In genomic region chr17:34626062-34626772, GRCm38 (mm10) we compare ENCODE assay signal across 8 mouse cellular contexts. TPM values are rescaled to one million over a fixed set of nuclear protein-coding genes. Genes with fewer than 3 reads are reported as not detected.
A peak's percentile ranks its signal among the peaks of the same experiment; 100 is the strongest.
DNase-seq lines count a peak whose midpoint lies in the region; ATAC-seq and TF ChIP-seq lines count a peak whose summit lies in the region.

No protein-coding gene starts in this region.

- H3K4me3 ChIP-seq in liver, adult 2 months (ENCODE audit: insufficient read depth, low read depth, low read length), result no peak overlapping the region; the same call in 1 of the 2 replicates
- H3K4me3 ChIP-seq in embryonic fibroblast, embryonic 13.5 days (ENCODE audit: insufficient read depth, low read length), result peak overlapping the region; percentile 93
- H3K4me3 ChIP-seq in intestine, postnatal 0 days (ENCODE audit: low read depth, low read length), result peak overlapping the region; percentile 66
- H3K4me3 ChIP-seq in neural tube, embryonic 12.5 days, result peak overlapping the region; percentile 60

- no peak overlapping the region for H3K27ac ChIP-seq in liver, adult 2 months (replicated peaks; ENCODE audit: insufficient read depth, low read depth, low read length)
- no peak overlapping the region for H3K27ac ChIP-seq in embryonic fibroblast, embryonic 13.5 days (ENCODE audit: insufficient read depth, low read length)
- peak overlapping the region; percentile 87 for H3K27ac ChIP-seq in intestine, postnatal 0 days (ENCODE audit: low read depth, low read length)
- H3K27ac ChIP-seq in neural tube, embryonic 12.5 days, result no peak overlapping the region

- H3K27me3 ChIP-seq in liver, adult 2 months (ENCODE audit: control insufficient read depth, insufficient read depth, low read length), result no peaks in the 10 kb centered on the region
- peaks cover 11% of the 10 kb centered on the region for H3K27me3 ChIP-seq in intestine, postnatal 0 days (replicated peaks; ENCODE audit: control insufficient read depth, insufficient read depth, low read length)
- H3K27me3 ChIP-seq in neural tube, embryonic 12.5 days (replicated peaks), result peaks cover 21% of the 10 kb centered on the region

- 0 out of 2 replicates have a peak, but pooled peaks cover 5% of the 10 kb centered on the region for H3K4me1 ChIP-seq in liver, adult 2 months (ENCODE audit: control insufficient read depth, insufficient read depth, low read length)
- peaks cover 9% of the 10 kb centered on the region; the same call in 1 of the 2 replicates for H3K4me1 ChIP-seq in embryonic fibroblast, embryonic 13.5 days (ENCODE audit: control insufficient read depth, insufficient read depth, low read length)
- peaks cover 5% of the 10 kb centered on the region for H3K4me1 ChIP-seq in intestine, postnatal 0 days (replicated peaks; ENCODE audit: control insufficient read depth, insufficient read depth, low read length)
- H3K4me1 ChIP-seq in neural tube, embryonic 12.5 days, result peaks cover 44% of the 10 kb centered on the region

- no peak for TF ChIP-seq CTCF in liver, adult 2 months (IDR thresholded peaks at IDR 0.05; ENCODE audit: low read depth, low read length)
- TF ChIP-seq CTCF in embryonic fibroblast, embryonic 13.5 days (IDR thresholded peaks at IDR 0.05; ENCODE audit: borderline replicate concordance, insufficient read depth, low read length), result no peak
- TF ChIP-seq CTCF in intestine, postnatal 0 days (IDR thresholded peaks at IDR 0.05; ENCODE audit: low read depth), result no peak

- peak overlapping the region; percentile 95 for H3K4me2 ChIP-seq in intestine, postnatal 0 days (replicated peaks; ENCODE audit: low read depth)
- H3K4me2 ChIP-seq in neural tube, embryonic 12.5 days (replicated peaks), result peak overlapping the region; percentile 86

- H3K9me3 ChIP-seq in intestine, postnatal 0 days (ENCODE audit: control insufficient read depth), result no peaks in the 10 kb centered on the region
- H3K9me3 ChIP-seq in neural tube, embryonic 12.5 days, result no peaks in the 10 kb centered on the region

- H3K9ac ChIP-seq in liver, adult 2 months (ENCODE audit: low read depth, low read length), result peak overlapping the region; percentile 71; the same call in 1 of the 2 replicates
- peak overlapping the region; percentile 65 for H3K9ac ChIP-seq in intestine, postnatal 0 days (ENCODE audit: low read depth, low read length)
- H3K9ac ChIP-seq in neural tube, embryonic 12.5 days, result peak overlapping the region; percentile 60

- H3K79me2 ChIP-seq in liver, adult 2 months (ENCODE audit: control insufficient read depth, insufficient read depth, low read length), result no peaks in the 10 kb centered on the region

- ATAC-seq in intestine, postnatal 0 days, result no peak
- ATAC-seq in neural tube, embryonic 12.5 days (ENCODE audit: low FRiP score, low read depth), result no peak

- no peak for TF ChIP-seq POLR2A in liver, adult 2 months (IDR thresholded peaks at IDR 0.05; ENCODE audit: extremely low read depth, insufficient read depth, low read length)
- TF ChIP-seq POLR2A in embryonic fibroblast, embryonic 13.5 days (IDR thresholded peaks at IDR 0.05; ENCODE audit: low read depth, low read length), result no peak

- DNase-seq in liver, adult 2 months (ENCODE audit: extremely low read depth, low read depth, low spot score), result no peak
- no peak for DNase-seq in liver
- DNase-seq in retina, postnatal 1 day, result no peak
- DNase-seq in spleen, postnatal 14 days (ENCODE audit: low spot score in 2 of 2), result no peak
- DNase-seq in c-Kit-positive CD71-positive TER-119-positive erythroid progenitor cells, embryonic 14.5 days (ENCODE audit: low spot score), result no peak

- 57% methylated on average over 16 of the region's 16 CpGs for WGBS in liver, adult 2 months
- 52% methylated on average over 16 of the region's 16 CpGs for WGBS in intestine, postnatal 0 days
- 55% methylated on average over 16 of the region's 16 CpGs for WGBS in neural tube, embryonic 12.5 days

- H3K36me3 ChIP-seq in liver, adult 2 months (ENCODE audit: control insufficient read depth, insufficient read depth, low read length), result peaks cover 11% of the 10 kb centered on the region
- H3K36me3 ChIP-seq in intestine, postnatal 0 days (ENCODE audit: control insufficient read depth, insufficient read depth), result peaks cover 18% of the 10 kb centered on the region
- peaks cover 22% of the 10 kb centered on the region for H3K36me3 ChIP-seq in neural tube, embryonic 12.5 days

RNA-seq across cellular contexts. Expression of gene Ppt2, which starts 2.1 kb away (rescaled TPM):
- 22.5 and 28.5 TPM in 2 replicates for total RNA-seq in liver, adult 2 months (2014; rRNA removed)
- 38.5 and 46.7 TPM in 2 replicates for polyA plus RNA-seq in liver, adult 2 months (2012; rRNA removed)
- 28.2 and 32.3 TPM in 2 replicates for polyA plus RNA-seq in embryonic fibroblast, embryonic 13.5 days (2011; ENCODE audit: insufficient read length, low read depth, missing spikeins)
- 17.2 and 18.0 TPM in 2 replicates for polyA plus RNA-seq in intestine, postnatal 0 days (2015; fragmentation: Nextera tagmentation; extraction: Ambion mirVana)
- 22.9 and 25.2 TPM in 2 replicates for polyA plus RNA-seq in neural tube, embryonic 12.5 days (2016; fragmentation: Nextera tagmentation; extraction: Ambion mirVana)

RNA-seq across cellular contexts. Expression of gene Prrt1, which starts 3.1 kb away (rescaled TPM):
- total RNA-seq in liver, adult 2 months (2014; rRNA removed), result not detected in 2 replicates
- 0.32 and 0.39 TPM in 2 replicates for polyA plus RNA-seq in liver, adult 2 months (2012; rRNA removed)
- polyA plus RNA-seq in embryonic fibroblast, embryonic 13.5 days (2011; ENCODE audit: insufficient read length, low read depth, missing spikeins), result 0.53 TPM in 1 of 2 replicates, not detected in the other
- polyA plus RNA-seq in intestine, postnatal 0 days (2015; fragmentation: Nextera tagmentation; extraction: Ambion mirVana), result 0.27 and 0.47 TPM in 2 replicates
- 1.4 and 1.6 TPM in 2 replicates for polyA plus RNA-seq in neural tube, embryonic 12.5 days (2016; fragmentation: Nextera tagmentation; extraction: Ambion mirVana)

RNA-seq across cellular contexts. Expression of gene Egfl8, which starts 10.4 kb away (rescaled TPM):
- 0.37 and 0.60 TPM in 2 replicates for total RNA-seq in liver, adult 2 months (2014; rRNA removed)
- polyA plus RNA-seq in liver, adult 2 months (2012; rRNA removed), result 0.82 and 1.2 TPM in 2 replicates
- polyA plus RNA-seq in embryonic fibroblast, embryonic 13.5 days (2011; ENCODE audit: insufficient read length, low read depth, missing spikeins), result 0.48 and 0.51 TPM in 2 replicates
- 2.5 and 2.7 TPM in 2 replicates for polyA plus RNA-seq in intestine, postnatal 0 days (2015; fragmentation: Nextera tagmentation; extraction: Ambion mirVana)
- 13.0 and 15.5 TPM in 2 replicates for polyA plus RNA-seq in neural tube, embryonic 12.5 days (2016; fragmentation: Nextera tagmentation; extraction: Ambion mirVana)

RNA-seq across cellular contexts. Expression of gene Fkbpl, which starts 18.3 kb away (rescaled TPM):
- 4.2 and 5.3 TPM in 2 replicates for total RNA-seq in liver, adult 2 months (2014; rRNA removed)
- polyA plus RNA-seq in liver, adult 2 months (2012; rRNA removed), result 2.0 and 3.0 TPM in 2 replicates
- 17.9 and 20.2 TPM in 2 replicates for polyA plus RNA-seq in embryonic fibroblast, embryonic 13.5 days (2011; ENCODE audit: insufficient read length, low read depth, missing spikeins)
- polyA plus RNA-seq in intestine, postnatal 0 days (2015; fragmentation: Nextera tagmentation; extraction: Ambion mirVana), result 8.8 and 9.2 TPM in 2 replicates
- polyA plus RNA-seq in neural tube, embryonic 12.5 days (2016; fragmentation: Nextera tagmentation; extraction: Ambion mirVana), result 17.4 and 17.5 TPM in 2 replicates

RNA-seq across cellular contexts. Expression of gene Atf6b, which starts 20.7 kb away (rescaled TPM):
- 4.4 and 6.6 TPM in 2 replicates for total RNA-seq in liver, adult 2 months (2014; rRNA removed)
- polyA plus RNA-seq in liver, adult 2 months (2012; rRNA removed), result 29.8 and 34.6 TPM in 2 replicates
- 65.2 and 83.8 TPM in 2 replicates for polyA plus RNA-seq in embryonic fibroblast, embryonic 13.5 days (2011; ENCODE audit: insufficient read length, low read depth, missing spikeins)
- 22.9 and 23.1 TPM in 2 replicates for polyA plus RNA-seq in intestine, postnatal 0 days (2015; fragmentation: Nextera tagmentation; extraction: Ambion mirVana)
- 116 and 120 TPM in 2 replicates for polyA plus RNA-seq in neural tube, embryonic 12.5 days (2016; fragmentation: Nextera tagmentation; extraction: Ambion mirVana)
